In genomic region chr1:85894231-85894747, GRCm38 (mm10) we compare ENCODE assay signal across 8 mouse cellular contexts. TPM values are rescaled to one million over a fixed set of nuclear protein-coding genes. Genes with fewer than 3 reads are reported as not detected.
A peak's percentile ranks its signal among the peaks of the same experiment; 100 is the strongest.
DNase-seq lines count a peak whose midpoint lies in the region; ATAC-seq and TF ChIP-seq lines count a peak whose summit lies in the region.

TSS of gene Itm2c (plus strand) at chr1:85894281.

- H3K36me3 ChIP-seq in heart, embryonic 13.5 days: no peaks in the 10 kb centered on the region; the same call in 1 of the 2 replicates
- no peaks in the 10 kb centered on the region for H3K36me3 ChIP-seq in kidney, postnatal 0 days (ENCODE audit: insufficient read depth, low read length)
- no peaks in the 10 kb centered on the region for H3K36me3 ChIP-seq in liver, embryonic 11.5 days (ENCODE audit: control insufficient read depth, insufficient read depth, low read length)
- no peaks in the 10 kb centered on the region for H3K36me3 ChIP-seq in myocyte (ENCODE audit: control insufficient read depth, insufficient read depth)
- H3K36me3 ChIP-seq in stomach, embryonic 14.5 days (ENCODE audit: control insufficient read depth, insufficient read depth, low read length): no peaks in the 10 kb centered on the region; the same call in 1 of the 2 replicates

- peak within 1 kb of the TSS; percentile 18 for H3ac ChIP-seq in myocyte (ENCODE audit: control insufficient read depth, insufficient read length)

- ATAC-seq in heart, embryonic 13.5 days (ENCODE audit: extremely low read depth, insufficient number of reproducible peaks, low FRiP score, low TSS enrichment): 0 out of 2 replicates have a peak, but pooled peaks have one; percentile 35
- peak; percentile 87 for ATAC-seq in kidney, postnatal 0 days (replicated peaks; ENCODE audit: low FRiP score, low read depth)
- peak; percentile 72 for ATAC-seq in liver, embryonic 11.5 days (replicated peaks; ENCODE audit: low FRiP score)
- ATAC-seq in stomach, embryonic 14.5 days (ENCODE audit: insufficient number of reproducible peaks, insufficient read depth, low FRiP score, low read depth): peak; percentile 80

- no peaks in the 10 kb centered on the region for H3K27me3 ChIP-seq in heart, embryonic 13.5 days (replicated peaks)
- H3K27me3 ChIP-seq in kidney, postnatal 0 days (ENCODE audit: insufficient read depth, low read length): no peaks in the 10 kb centered on the region
- H3K27me3 ChIP-seq in liver, embryonic 11.5 days (replicated peaks; ENCODE audit: control insufficient read depth, insufficient read depth, low read length): no peaks in the 10 kb centered on the region
- H3K27me3 ChIP-seq in myocyte (ENCODE audit: control insufficient read depth, insufficient read depth, insufficient read length): no peaks in the 10 kb centered on the region
- no peaks in the 10 kb centered on the region for H3K27me3 ChIP-seq in stomach, embryonic 14.5 days (ENCODE audit: control insufficient read depth, insufficient read depth, low read length)

- H3K9me3 ChIP-seq in heart, embryonic 13.5 days: no peaks in the 10 kb centered on the region
- H3K9me3 ChIP-seq in kidney, postnatal 0 days (replicated peaks; ENCODE audit: low read length): no peaks in the 10 kb centered on the region
- no peaks in the 10 kb centered on the region for H3K9me3 ChIP-seq in liver, embryonic 11.5 days (ENCODE audit: control insufficient read depth, low read length)
- no peaks in the 10 kb centered on the region for H3K9me3 ChIP-seq in stomach, embryonic 14.5 days (ENCODE audit: control insufficient read depth, low read depth, low read length)

- TF ChIP-seq POLR2A in myocyte (IDR thresholded peaks at IDR 0.05; ENCODE audit: insufficient read length, low read depth): peak; percentile 83

- H3K27ac ChIP-seq in heart, embryonic 13.5 days (replicated peaks): peak within 1 kb of the TSS; percentile 90
- H3K27ac ChIP-seq in kidney, postnatal 0 days: peak within 1 kb of the TSS; percentile 74
- peak within 1 kb of the TSS; percentile 73 for H3K27ac ChIP-seq in liver, embryonic 11.5 days (ENCODE audit: low read depth, low read length)
- H3K27ac ChIP-seq in stomach, embryonic 14.5 days (ENCODE audit: low read length): peak within 1 kb of the TSS; percentile 80

- peak within 1 kb of the TSS; percentile 86 for H3K4me2 ChIP-seq in heart, embryonic 13.5 days
- peak within 1 kb of the TSS; percentile 83 for H3K4me2 ChIP-seq in kidney, postnatal 0 days (ENCODE audit: low read length)
- H3K4me2 ChIP-seq in liver, embryonic 11.5 days: peak within 1 kb of the TSS; percentile 95
- peak within 1 kb of the TSS; percentile 95 for H3K4me2 ChIP-seq in myocyte (ENCODE audit: low read depth)
- peak within 1 kb of the TSS; percentile 78 for H3K4me2 ChIP-seq in stomach, embryonic 14.5 days (replicated peaks; ENCODE audit: low read depth, low read length)

- DNase-seq in CD4-positive, CD25-positive, alpha-beta regulatory T cell, adult 2 months (ENCODE audit: low read depth, low spot score): peak; percentile 90
- peak; percentile 15 for DNase-seq in c-Kit-negative CD71-positive TER-119-positive erythroid progenitor cells, embryonic 14.5 days (ENCODE audit: low read depth, low spot score)
- peak; percentile 51 for DNase-seq in fibroblast of lung, adult 2 months (ENCODE audit: low read depth)
- peak; percentile 90 for DNase-seq in kidney, postnatal 0 days (ENCODE audit: low spot score)
- DNase-seq in liver, embryonic 11.5 days (ENCODE audit: low spot score): peak; percentile 84

- H3K4me1 ChIP-seq in heart, embryonic 13.5 days: peaks cover 46% of the 10 kb centered on the region
- peaks cover 30% of the 10 kb centered on the region for H3K4me1 ChIP-seq in kidney, postnatal 0 days (replicated peaks; ENCODE audit: insufficient read depth, low read length)
- H3K4me1 ChIP-seq in liver, embryonic 11.5 days (replicated peaks; ENCODE audit: control insufficient read depth, insufficient read depth, low read length): peaks cover 33% of the 10 kb centered on the region
- H3K4me1 ChIP-seq in stomach, embryonic 14.5 days (ENCODE audit: control insufficient read depth, insufficient read depth, low read length): peaks cover 39% of the 10 kb centered on the region

- WGBS in heart, embryonic 13.5 days: under 1% methylated on average over 35 of the region's 35 CpGs
- under 1% methylated on average over 35 of the region's 35 CpGs for WGBS in kidney, postnatal 0 days
- 2% methylated on average over 35 of the region's 35 CpGs for WGBS in liver, embryonic 11.5 days
- WGBS in stomach, embryonic 14.5 days: 1% methylated on average over 35 of the region's 35 CpGs

- peak within 1 kb of the TSS; percentile 94 for H3K4me3 ChIP-seq in heart, embryonic 13.5 days
- H3K4me3 ChIP-seq in kidney, postnatal 0 days (replicated peaks; ENCODE audit: low read depth, low read length): peak within 1 kb of the TSS; percentile 83
- H3K4me3 ChIP-seq in liver, embryonic 11.5 days (ENCODE audit: low read depth, low read length): peak within 1 kb of the TSS; percentile 84
- peak within 1 kb of the TSS; percentile 89 for H3K4me3 ChIP-seq in myocyte
- H3K4me3 ChIP-seq in stomach, embryonic 14.5 days (ENCODE audit: low read depth, low read length): peak within 1 kb of the TSS; percentile 79

- H3K9ac ChIP-seq in heart, embryonic 13.5 days: peak within 1 kb of the TSS; percentile 95
- peak within 1 kb of the TSS; percentile 83 for H3K9ac ChIP-seq in kidney, postnatal 0 days (ENCODE audit: low read depth, low read length)
- H3K9ac ChIP-seq in liver, embryonic 11.5 days (ENCODE audit: low read depth, low read length): peak within 1 kb of the TSS; percentile 71
- H3K9ac ChIP-seq in stomach, embryonic 14.5 days (replicated peaks; ENCODE audit: low read depth, low read length): peak within 1 kb of the TSS; percentile 71

- TF ChIP-seq CTCF in kidney, postnatal 0 days (IDR thresholded peaks at IDR 0.05; ENCODE audit: low read depth): no peak

- peaks cover 6% of the 10 kb centered on the region for H3K79me2 ChIP-seq in myocyte (ENCODE audit: control insufficient read depth, insufficient read depth)

TF ChIP-seq in myocyte, 11 proteins besides CTCF, POLR2A, EP300 and RAD21:
- TF ChIP-seq TCF12 (IDR thresholded peaks at IDR 0.05; ENCODE audit: insufficient read depth, poor library complexity, severe bottlenecking) (no peak), MAX (IDR thresholded peaks at IDR 0.05; ENCODE audit: low read depth) (no peak), CEBPB (IDR thresholded peaks at IDR 0.05; ENCODE audit: insufficient read depth, poor library complexity, severe bottlenecking) (no peak), POLR2AphosphoS2 (IDR thresholded peaks at IDR 0.05; ENCODE audit: insufficient read length, low read depth) (peak; percentile 69), E2F4 (IDR thresholded peaks at IDR 0.05; ENCODE audit: insufficient read depth) (no peak), MYOG (IDR thresholded peaks at IDR 0.05; ENCODE audit: control insufficient read depth in 1 of 3, insufficient read depth in 1 of 3, insufficient read length in 2 of 3, low read depth in 2 of 3) (no peak), REST (IDR thresholded peaks at IDR 0.05; ENCODE audit: insufficient read depth, insufficient read length) (peak; percentile 6)

RNA-seq across cellular contexts. Expression of gene Itm2c, which starts in this region (rescaled TPM):
- polyA plus RNA-seq in heart, embryonic 13.5 days (2015; fragmentation: Nextera tagmentation; extraction: Ambion mirVana): 246 and 255 TPM in 2 replicates
- 256 TPM in 2 replicates for polyA plus RNA-seq in kidney, postnatal 0 days (2015; fragmentation: Nextera tagmentation; extraction: Ambion mirVana)
- polyA plus RNA-seq in liver, embryonic 11.5 days (2014; fragmentation: Nextera tagmentation; extraction: Ambion mirVana): 39.7 and 41.8 TPM in 2 replicates
- polyA plus RNA-seq in myocyte (2012; fragmentation: generic; extraction: Trizol): 86.6 TPM
- polyA plus RNA-seq in stomach, embryonic 14.5 days (2014; fragmentation: Nextera tagmentation; extraction: Ambion mirVana): 137 and 147 TPM in 2 replicates

Comparison
In these comparisons a context has a peak if more than half of its experiments do, and no peak if none do; other contexts are left out.
1. Peak in every context shown above with its lines: DNase-seq, ATAC-seq, H3K4me3 ChIP-seq and H3K27ac ChIP-seq.
2. DNase-seq: peak in every context shown above with its lines; median percentile 90 in CD4-positive, CD25-positive, alpha-beta regulatory T cell, adult 2 months; 90 in kidney, postnatal 0 days; 84 in liver, embryonic 11.5 days; 51 in fibroblast of lung, adult 2 months; 15 in c-Kit-negative CD71-positive TER-119-positive erythroid progenitor cells, embryonic 14.5 days.
3. ATAC-seq: peak in every context shown above with its lines; median percentile 87 in kidney, postnatal 0 days; 80 in stomach, embryonic 14.5 days; 72 in liver, embryonic 11.5 days; 35 in heart, embryonic 13.5 days.